Mouse (Mus musculus) limb, embryonic 15.5 days (tissue): ENCODE results near the gene Gm14819. TPM values are rescaled to one million over a fixed set of nuclear protein-coding genes. Genes with fewer than 3 reads are reported as not detected.
"Not testable (repeated sequence)": the region's sequence is repeated elsewhere in the genome, so short reads cannot be mapped to it uniquely, and the experiment has no call there.

Experiments
- ATAC-seq: fragments of 200-750 bp; cut with Nextera tagmentation; 2 replicates; pipeline ENCODE4 v1.8.0; 2017; ENCODE audit warnings: low read depth, moderate TSS enrichment; ENCODE audit not compliant: insufficient number of reproducible peaks, low FRiP score, low TSS enrichment
- H3K27ac ChIP-seq: fragments of 300-500 bp; sonication (generic); 2 replicates; pipeline ENCODE4 v1.5.1; 2015; ENCODE audit warnings: moderate library complexity, mild to moderate bottlenecking, inconsistent platforms
- H3K27me3 ChIP-seq: fragments of 300-500 bp; sonication (generic); 2 replicates; pipeline ENCODE4 v1.6.1; 2015; ENCODE audit warnings: inconsistent platforms
- H3K36me3 ChIP-seq: fragments of 300-500 bp; sonication (generic); 2 replicates; pipeline ENCODE4 v1.6.1; 2015; ENCODE audit warnings: inconsistent platforms
- H3K4me1 ChIP-seq: fragments of 300-500 bp; sonication (generic); 2 replicates; pipeline ENCODE4 v1.6.1; 2015; ENCODE audit warnings: inconsistent platforms
- H3K4me2 ChIP-seq: fragments of 300-500 bp; sonication (generic); 2 replicates; pipeline ENCODE4 v1.6.1; 2015; ENCODE audit warnings: mild to moderate bottlenecking, inconsistent platforms
- H3K4me3 ChIP-seq: fragments of 300-500 bp; sonication (generic); 2 replicates; pipeline ENCODE4 v1.5.1; 2015; ENCODE audit warnings: mild to moderate bottlenecking, inconsistent platforms
- H3K9ac ChIP-seq: fragments of 300-500 bp; sonication (generic); 2 replicates; pipeline ENCODE4 v1.6.1; 2015; ENCODE audit warnings: inconsistent platforms
- H3K9me3 ChIP-seq: fragments of 300-500 bp; sonication (generic); 2 replicates; pipeline ENCODE4 v1.6.1; 2016; ENCODE audit warnings: inconsistent platforms
- WGBS: fragments of 180-500 bp; shearing (Covaris S2); methylation state at CpG from one replicate; pipeline ENCODE4 v1.1.7; 2015; 5-methylcytosine and 5-hydroxymethylcytosine counted together
- polyA plus RNA-seq: library from polyadenylated mRNA; unstranded; fragments of >200 nt; fragmentation: Nextera tagmentation; extraction: Ambion mirVana; gene quantifications from 2 replicates; pipeline ENCODE4 v1.2.1, GENCODE M21; 2015

The Gm14819 gene
- not detected in 2 replicates for polyA plus RNA-seq

DNA sequence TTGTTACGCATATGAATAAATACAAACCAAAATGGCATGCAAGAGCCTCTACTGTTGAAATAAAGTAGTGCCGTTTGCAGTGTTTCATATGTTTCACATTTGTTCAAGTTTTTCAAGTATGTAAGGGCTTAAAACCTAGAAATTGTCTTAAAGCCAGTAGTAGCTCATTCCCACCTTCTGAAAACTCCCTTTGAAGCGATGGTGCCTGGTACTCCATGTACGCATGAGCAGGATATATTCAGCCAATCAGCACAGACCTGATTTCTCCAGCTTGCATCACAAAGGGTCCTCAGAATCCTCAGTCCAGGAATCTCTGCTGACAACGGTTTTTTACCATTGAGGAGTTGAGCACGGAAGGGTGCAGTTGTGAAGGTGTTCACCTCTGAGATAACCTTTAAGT lies at the start of gene Gm14819:
Gm14819 (plus strand) TSS at position 301 of the 400 bp plus-strand sequence.
- not testable (repeated sequence) for ATAC-seq, H3K27me3 ChIP-seq
- no CpG with 5 or more reads among the region's 6 CpGs for WGBS

More for the DNA sequence above, at the start of gene Gm14819:
- H3K27ac ChIP-seq, H3K9ac ChIP-seq, H3K4me1 ChIP-seq, H3K4me2 ChIP-seq, H3K4me3 ChIP-seq, H3K36me3 ChIP-seq, H3K9me3 ChIP-seq: not testable (repeated sequence)
